Mouse (Mus musculus): ENCODE data around the gene Ptprcap. TPM values are rescaled to one million over a fixed set of nuclear protein-coding genes. Genes with fewer than 3 reads are reported as not detected.

Ptprcap gene
- total RNA-seq, 2 experiments from 2014 or later = 8.3 to 22.9 TPM

GRCm38 (mm10) chr19:4145936-4146335, 7.5 kb upstream of the Ptprcap start:
- ATAC-seq (replicated peaks; ENCODE audit: low FRiP score, poor library complexity, severe bottlenecking) = no peak

GRCm38 (mm10) chr19:4146366-4147021, 6.9 kb upstream of the Ptprcap start:
- no peak for ATAC-seq (replicated peaks; ENCODE audit: low FRiP score, poor library complexity, severe bottlenecking)

GRCm38 (mm10) chr19:4147022-4147405, 6.4 kb upstream of the Ptprcap start:
- ATAC-seq (replicated peaks; ENCODE audit: low FRiP score, poor library complexity, severe bottlenecking) = no peak

GRCm38 (mm10) chr19:4147782-4148490, 5.5 kb upstream of the Ptprcap start:
- peak; percentile 20 for ATAC-seq (replicated peaks; ENCODE audit: low FRiP score, poor library complexity, severe bottlenecking)

GRCm38 (mm10) chr19:4148491-4148806, 5.0 kb upstream of the Ptprcap start, which contains the start of gene Coro1b:
Gene Coro1b, plus strand, starts transcription at chr19:4148619.
- ATAC-seq (replicated peaks; ENCODE audit: low FRiP score, poor library complexity, severe bottlenecking) = peak; percentile 84

GRCm38 (mm10) chr19:4148819-4149218, 4.6 kb upstream of the Ptprcap start:
- ATAC-seq (replicated peaks; ENCODE audit: low FRiP score, poor library complexity, severe bottlenecking) = no peak

GRCm38 (mm10) chr19:4149283-4149682, 4.1 kb upstream of the Ptprcap start:
- no peak for ATAC-seq (replicated peaks; ENCODE audit: low FRiP score, poor library complexity, severe bottlenecking)

- no peak for ATAC-seq (replicated peaks; ENCODE audit: low FRiP score, poor library complexity, severe bottlenecking)
Measured at GRCm38 (mm10) chr19:4149764-4150461, 3.5 kb upstream of the Ptprcap start.

GRCm38 (mm10) chr19:4150567-4151487, 2.6 kb upstream of the Ptprcap start:
- ATAC-seq (replicated peaks; ENCODE audit: low FRiP score, poor library complexity, severe bottlenecking) = no peak

- ATAC-seq (replicated peaks; ENCODE audit: low FRiP score, poor library complexity, severe bottlenecking) = no peak
Measured at GRCm38 (mm10) chr19:4151488-4151860, 1.9 kb upstream of the Ptprcap start.

GRCm38 (mm10) chr19:4151898-4152297, 1.5 kb upstream of the Ptprcap start:
- no peak for ATAC-seq (replicated peaks; ENCODE audit: low FRiP score, poor library complexity, severe bottlenecking)

GRCm38 (mm10) chr19:4152445-4153231, 766 bp upstream of the Ptprcap start:
- ATAC-seq (replicated peaks; ENCODE audit: low FRiP score, poor library complexity, severe bottlenecking) = no peak

GRCm38 (mm10) chr19:4154437-4155222, 1.2 kb downstream of the Ptprcap start:
- no peak for ATAC-seq (replicated peaks; ENCODE audit: low FRiP score, poor library complexity, severe bottlenecking)

- ATAC-seq (replicated peaks; ENCODE audit: low FRiP score, poor library complexity, severe bottlenecking) = no peak
Measured at GRCm38 (mm10) chr19:4155223-4156072, 2.0 kb downstream of the Ptprcap start.

- ATAC-seq (replicated peaks; ENCODE audit: low FRiP score, poor library complexity, severe bottlenecking) = no peak
Measured at GRCm38 (mm10) chr19:4156073-4156579, 2.7 kb downstream of the Ptprcap start.

- ATAC-seq (replicated peaks; ENCODE audit: low FRiP score, poor library complexity, severe bottlenecking) = no peak
Measured at GRCm38 (mm10) chr19:4156771-4157170, 3.4 kb downstream of the Ptprcap start.

GRCm38 (mm10) chr19:4159049-4159448, 5.6 kb downstream of the Ptprcap start:
- ATAC-seq (replicated peaks; ENCODE audit: low FRiP score, poor library complexity, severe bottlenecking) = no peak

Measured in erythroblast, adult 5-6 weeks (primary cell).